Mouse (Mus musculus): ENCODE data around the gene Cemip. TPM values are rescaled to one million over a fixed set of nuclear protein-coding genes. Genes with fewer than 3 reads are reported as not detected.

Gene Cemip
- total RNA-seq, 2 experiments from 2014 or later, result 10.1 to 11.8 TPM

DNA sequence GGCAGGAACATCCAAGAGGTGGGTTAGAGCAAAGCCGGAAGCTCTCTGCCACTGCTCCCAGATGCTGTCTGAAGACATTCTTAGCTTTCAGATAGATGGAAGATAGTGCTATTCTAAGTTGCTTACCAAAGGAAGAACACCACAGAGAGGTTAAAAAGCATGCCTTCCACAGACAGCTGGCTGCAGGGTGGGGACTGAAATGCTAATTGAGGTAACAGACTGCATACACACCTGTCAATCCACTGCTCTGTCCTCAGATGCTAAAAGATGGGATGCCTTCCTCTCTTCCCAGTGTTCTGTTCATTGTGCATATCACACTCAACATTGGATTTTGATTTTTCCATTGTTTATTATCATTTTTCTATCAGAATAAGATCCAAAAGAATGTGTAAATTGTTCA is 11.8 kb upstream of the Cemip start:
- intact Hi-C loops (cut with DNase I), result no loop called here
- no peak for DNase-seq

- intact Hi-C loops (cut with DNase I), result no loop called here
- peak; percentile 90 for DNase-seq
Measured at GRCm38 (mm10) chr7:84096501-84096900, 10.2 kb upstream of the Cemip start.

GRCm38 (mm10) chr7:84090793-84091192 is 4.5 kb upstream of the Cemip start:
- DNase-seq, result no peak
- intact Hi-C loops (cut with DNase I), result no loop called here

- intact Hi-C loops (cut with DNase I), result loop anchor here (2.0 to 5.0 kb wide), 3 partner anchors 177 to 268 kb away; no protein-coding TSS in a partner anchor
- no peak for DNase-seq
Measured at GRCm38 (mm10) chr7:84089777-84090176, 3.5 kb upstream of the Cemip start.

- DNase-seq, result peak; percentile 77
- intact Hi-C loops (cut with DNase I), result loop anchor here (2.0 to 5.0 kb wide), 3 partner anchors 177 to 268 kb away; no protein-coding TSS in a partner anchor
Measured at GRCm38 (mm10) chr7:84088971-84089370, 2.7 kb upstream of the Cemip start.

DNA sequence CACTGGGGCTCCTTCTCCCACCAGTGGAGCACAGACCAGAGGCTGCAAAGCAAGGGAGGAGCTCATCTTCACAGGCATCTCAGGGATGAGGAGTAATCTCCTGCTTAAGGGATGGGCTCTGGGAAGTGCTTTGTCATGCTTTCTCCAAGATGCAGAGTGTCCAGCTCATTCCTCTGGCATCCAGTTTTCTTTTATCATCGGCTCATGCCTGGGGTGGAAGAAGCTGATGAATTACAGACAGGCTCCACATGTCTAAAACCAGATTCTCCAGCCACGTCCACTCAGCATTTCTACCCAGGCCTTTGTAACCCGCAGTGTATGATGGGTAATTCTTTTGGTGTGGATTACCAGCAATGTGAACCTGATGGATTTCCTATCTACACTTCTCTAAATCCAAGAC is 1.9 kb upstream of the Cemip start:
- intact Hi-C loops (cut with DNase I), result loop anchor here (2.0 to 5.0 kb wide), 3 partner anchors 176 to 269 kb away; no protein-coding TSS in a partner anchor
- DNase-seq, result no peak

- intact Hi-C loops (cut with DNase I), result loop anchor here (5.0 kb wide), 2 partner anchors 173 to 272 kb away; no protein-coding TSS in a partner anchor
- peak; percentile 47 for DNase-seq
Measured at GRCm38 (mm10) chr7:84085049-84085945, 1.0 kb downstream of the Cemip start.

DNA sequence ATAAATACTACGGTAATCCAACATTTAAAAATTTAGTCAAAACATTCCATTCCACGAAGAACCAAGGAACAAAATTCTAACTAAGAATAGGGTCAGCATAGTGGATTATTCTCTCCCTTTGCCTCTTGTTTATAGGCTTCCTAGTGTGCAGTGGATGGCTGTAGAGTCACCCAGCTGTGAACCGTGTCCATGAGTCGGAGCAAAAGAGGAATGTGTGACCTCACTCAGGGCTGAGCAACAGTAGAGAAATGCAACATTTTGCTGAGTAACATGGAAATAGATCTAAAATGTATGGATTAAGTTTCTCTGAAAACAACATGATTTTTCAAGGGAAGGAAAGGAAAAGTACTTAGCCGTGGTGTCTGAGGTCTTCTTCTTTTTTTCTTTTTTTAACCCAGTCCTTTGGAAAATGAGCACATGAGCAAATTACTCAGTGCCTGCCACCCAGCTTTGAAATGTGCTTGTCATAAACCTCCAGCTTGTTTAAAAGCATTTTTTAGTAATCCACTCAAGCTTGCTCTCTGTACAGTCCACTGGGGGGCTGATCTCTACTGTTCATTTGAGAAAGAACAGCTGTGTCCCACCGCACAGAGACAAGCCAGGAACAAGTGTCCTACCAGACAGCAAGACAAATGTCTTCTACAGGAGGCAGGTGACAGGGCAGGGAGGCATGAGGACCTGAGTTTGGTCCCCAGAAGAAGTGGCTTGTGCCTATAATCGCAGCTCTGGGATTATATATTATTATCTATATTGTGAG is 8.9 kb downstream of the Cemip start:
- intact Hi-C loops (cut with DNase I), result loop anchor here (5.0 kb wide), 1 partner anchor 160 kb away; no protein-coding TSS in a partner anchor
- no peak for DNase-seq

DNA sequence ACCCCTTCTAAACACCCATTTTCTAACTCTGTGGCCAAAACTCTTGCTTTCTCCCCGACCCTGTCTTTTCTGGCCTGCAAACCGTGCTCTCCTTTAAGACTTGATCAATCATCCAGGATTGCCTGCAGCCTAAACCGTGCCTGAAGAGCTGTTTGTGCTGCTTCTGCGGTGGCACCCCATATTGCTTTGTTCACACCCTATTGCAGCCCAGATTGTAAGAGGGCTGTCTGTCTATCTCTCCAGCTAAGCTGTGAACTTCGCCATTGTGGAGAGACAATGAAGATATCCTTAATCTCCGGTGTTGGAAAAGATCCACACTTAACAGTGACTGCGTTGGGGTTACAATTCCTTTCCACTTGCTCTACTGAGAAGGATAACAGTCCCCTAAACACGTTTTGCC is 12.0 kb downstream of the Cemip start:
- intact Hi-C loops (cut with DNase I), result no loop called here
- no peak for DNase-seq

DNA sequence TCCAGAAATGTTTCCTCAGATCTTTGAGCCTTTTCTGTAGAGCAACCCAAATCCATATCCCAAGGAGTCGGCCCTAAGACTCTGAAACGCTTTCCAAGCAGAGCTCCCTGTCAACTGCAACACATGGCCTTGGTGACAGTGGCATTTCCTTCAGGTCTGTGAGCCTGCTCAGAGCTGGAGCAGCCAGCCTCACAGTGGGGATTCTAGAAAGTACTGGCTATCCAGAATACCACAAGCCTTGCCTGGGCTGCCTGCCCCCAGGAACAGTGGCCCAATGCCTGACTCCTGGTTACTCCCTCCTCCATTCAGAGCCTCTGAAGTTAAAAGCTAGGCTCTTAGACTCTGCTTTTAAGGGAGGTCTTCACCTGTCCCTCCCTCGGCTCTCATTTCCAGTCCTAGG is 12.4 kb downstream of the Cemip start:
- intact Hi-C loops (cut with DNase I), result no loop called here

DNA sequence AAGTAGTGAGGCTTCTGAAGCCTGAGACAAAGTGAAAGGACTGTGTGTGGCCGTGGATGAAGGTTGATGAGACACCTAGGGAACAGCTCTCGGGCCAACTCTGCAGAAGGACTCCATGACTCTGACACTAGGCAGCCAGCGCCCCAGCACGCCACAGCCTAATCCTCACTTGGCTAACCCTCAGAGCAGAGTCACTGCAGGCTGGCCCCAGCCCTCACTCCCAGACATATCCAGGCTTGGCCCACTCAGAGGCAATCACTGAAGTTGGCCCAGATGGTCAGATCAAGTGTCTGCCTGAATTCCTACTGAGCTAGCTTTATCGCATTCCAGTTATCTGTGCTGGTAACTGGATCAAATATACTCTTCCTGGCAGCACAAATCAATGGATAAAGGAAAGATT is 17.4 kb downstream of the Cemip start:
- intact Hi-C loops (cut with DNase I), result no loop called here
- DNase-seq, result peak; percentile 80

More for the DNA sequence above, 12.4 kb downstream of the Cemip start:
- DNase-seq, result peak; percentile 19

GRCm38 (mm10) chr7:84059799-84060198 is 26.5 kb downstream of the Cemip start:
- no peak for DNase-seq

DNA sequence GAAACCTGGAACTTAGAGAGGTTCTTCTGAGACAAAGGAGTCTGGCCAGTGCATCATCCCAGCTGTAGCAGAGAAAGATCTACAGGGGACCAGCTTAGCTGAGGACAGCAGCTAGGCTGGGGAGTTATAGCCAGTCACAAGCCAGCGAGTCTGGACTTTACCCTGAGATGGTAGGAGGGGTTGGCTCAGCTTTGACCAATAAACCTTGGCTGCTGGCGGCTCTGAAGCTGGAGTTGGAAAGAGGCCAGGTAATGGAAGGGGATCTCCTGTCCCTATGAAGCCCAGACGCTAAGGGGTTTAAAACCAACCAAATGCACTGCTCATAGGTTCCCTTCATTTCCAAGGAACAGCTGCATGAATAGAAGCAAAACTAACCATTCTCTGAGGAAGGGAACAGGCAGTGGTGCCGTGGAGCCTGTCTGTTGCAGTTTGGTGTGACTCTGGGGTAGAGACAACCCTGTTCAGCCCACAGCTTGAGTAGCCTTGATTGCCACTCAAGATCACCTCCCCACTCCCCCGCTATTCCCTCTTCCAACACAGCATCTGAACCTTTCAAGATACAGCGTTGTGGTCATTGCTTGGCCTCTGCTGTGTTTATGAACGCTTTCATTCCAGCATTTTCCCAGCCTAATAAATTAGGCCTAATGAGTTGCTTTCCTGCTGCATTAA is 30.2 kb downstream of the Cemip start:
- intact Hi-C loops (cut with DNase I), result no loop called here
- DNase-seq, result peak; percentile 63

More at GRCm38 (mm10) chr7:84059799-84060198, 26.5 kb downstream of the Cemip start:
- intact Hi-C loops (cut with DNase I), result no loop called here

- intact Hi-C loops (cut with DNase I), result no loop called here
- DNase-seq, result no peak
Measured at GRCm38 (mm10) chr7:84053856-84054255, 32.4 kb downstream of the Cemip start.

- intact Hi-C loops (cut with DNase I), result no loop called here
- no peak for DNase-seq
Measured at GRCm38 (mm10) chr7:84051423-84051822, 34.9 kb downstream of the Cemip start.

GRCm38 (mm10) chr7:84045546-84045945 is 40.8 kb downstream of the Cemip start:
- intact Hi-C loops (cut with DNase I), result no loop called here
- DNase-seq, result no peak

GRCm38 (mm10) chr7:84044581-84045290 is 41.6 kb downstream of the Cemip start:
- DNase-seq, result peak; percentile 81
- intact Hi-C loops (cut with DNase I), result no loop called here

DNA sequence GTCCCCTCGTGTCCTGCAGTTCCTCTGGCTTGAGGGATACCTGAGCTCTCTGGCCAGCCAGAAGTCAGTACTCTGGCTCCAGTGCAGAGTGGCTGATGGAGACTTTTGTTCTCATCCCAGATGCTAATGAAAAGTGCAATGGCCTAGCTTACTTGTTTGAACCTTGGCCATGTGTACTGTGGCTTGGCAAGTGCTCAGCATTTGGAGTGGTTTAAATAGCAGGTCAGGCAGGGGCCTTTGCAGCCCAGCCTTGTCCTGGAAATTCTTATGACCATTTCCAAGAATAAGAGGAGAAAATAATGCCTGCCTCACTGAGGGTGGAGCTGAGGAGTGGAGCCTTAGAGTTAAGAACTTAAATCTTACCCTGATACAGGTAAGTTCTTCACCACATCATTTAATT is 43.6 kb downstream of the Cemip start:
- intact Hi-C loops (cut with DNase I), result no loop called here
- DNase-seq, result no peak

DNA sequence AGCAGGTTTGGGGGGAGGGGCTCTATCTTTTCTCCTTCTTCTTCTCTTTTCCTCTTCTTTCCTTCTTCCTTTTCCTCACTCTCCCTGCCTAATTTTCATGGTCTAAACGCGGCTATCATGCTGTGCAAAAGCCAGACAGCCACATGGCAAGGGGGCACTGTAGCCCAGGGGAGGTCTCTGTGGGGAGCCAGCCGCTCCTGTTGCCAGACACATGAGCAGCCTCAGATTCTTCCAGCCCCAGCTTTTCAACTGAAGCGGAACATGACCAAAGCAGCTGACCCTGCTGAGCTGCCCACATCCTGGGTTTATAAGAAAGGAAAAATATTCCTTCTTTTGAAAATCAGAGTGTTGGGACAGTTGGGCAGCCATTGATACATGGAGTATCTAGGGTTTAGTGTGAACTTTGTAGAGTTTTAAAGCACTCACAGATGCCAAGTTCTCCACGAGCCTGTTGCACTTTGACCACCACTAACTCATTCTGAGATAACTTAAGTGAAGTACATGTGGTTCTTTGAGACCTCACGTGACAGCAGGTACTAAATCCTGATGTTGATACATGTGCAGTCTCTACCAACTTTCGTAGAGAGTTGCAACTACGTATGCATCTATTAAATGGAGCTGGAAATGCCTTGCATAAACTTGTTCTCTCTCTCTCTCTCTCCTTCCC is 46.3 kb downstream of the Cemip start:
- intact Hi-C loops (cut with DNase I), result no loop called here
- peak; percentile 74 for DNase-seq

DNA sequence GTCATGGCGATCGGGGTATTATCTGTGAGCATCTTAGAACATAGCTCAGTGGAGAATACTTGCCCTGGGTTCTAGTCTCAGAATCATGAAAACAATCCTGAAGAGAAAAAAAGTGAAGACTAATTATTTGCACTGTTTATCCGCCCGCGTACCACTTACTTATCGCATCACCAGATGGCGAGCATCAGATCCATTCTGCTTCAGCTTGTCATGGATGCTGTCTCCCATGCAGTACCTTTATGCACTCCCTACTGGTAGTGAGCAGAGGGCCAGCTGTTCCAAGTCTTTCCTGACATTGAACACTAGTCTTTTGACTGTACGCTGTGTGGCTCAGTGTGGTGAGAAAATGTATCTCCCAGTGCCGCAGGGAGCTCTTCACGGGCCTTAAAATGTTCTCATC is 47.7 kb downstream of the Cemip start:
- intact Hi-C loops (cut with DNase I), result no loop called here
- no peak for DNase-seq
